Mouse (Mus musculus) spleen, embryonic (tissue): Measurements from ENCODE around the gene Bricd5.

Experiments used
- CTCF ChIA-PET: fragments of 350-600 bp; sonication (Branson Sonifier 250); formaldehyde crosslinking; loops from one replicate; lab custom pipeline; 2022; lab: Charles Lee

The Bricd5 gene

DNA sequence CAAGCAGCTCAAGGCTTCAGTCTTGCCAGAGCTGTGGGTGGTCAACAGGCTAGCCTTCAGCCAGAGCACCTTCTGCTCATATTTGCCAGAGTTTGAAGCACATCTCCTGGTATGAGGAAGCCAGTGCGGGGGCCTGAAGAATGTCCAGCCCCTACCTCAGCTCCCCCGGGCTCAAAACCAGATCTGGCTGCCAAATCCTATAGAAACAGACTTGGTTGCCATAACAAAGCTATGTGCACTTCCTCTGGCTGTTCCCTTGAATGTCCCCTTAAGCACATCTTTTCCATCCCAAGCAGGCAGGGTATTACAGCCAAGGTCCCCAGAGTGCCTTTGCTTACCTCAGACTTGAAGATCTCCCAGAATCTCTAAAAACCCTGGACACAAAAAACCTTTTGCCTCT, 51.0 kb downstream of the Bricd5 start:
- CTCF ChIA-PET: interaction anchor here (0.5 kb wide), 1 partner anchor 183 kb away, joined by 5 read pairs; no protein-coding TSS in a partner anchor
